Mouse (Mus musculus): ENCODE data around the gene Ice1. TPM values are rescaled to one million over a fixed set of nuclear protein-coding genes. Genes with fewer than 3 reads are reported as not detected.

Ice1 gene
- polyA plus RNA-seq, 1 experiment from 2014 or later: 27.2 TPM

DNA sequence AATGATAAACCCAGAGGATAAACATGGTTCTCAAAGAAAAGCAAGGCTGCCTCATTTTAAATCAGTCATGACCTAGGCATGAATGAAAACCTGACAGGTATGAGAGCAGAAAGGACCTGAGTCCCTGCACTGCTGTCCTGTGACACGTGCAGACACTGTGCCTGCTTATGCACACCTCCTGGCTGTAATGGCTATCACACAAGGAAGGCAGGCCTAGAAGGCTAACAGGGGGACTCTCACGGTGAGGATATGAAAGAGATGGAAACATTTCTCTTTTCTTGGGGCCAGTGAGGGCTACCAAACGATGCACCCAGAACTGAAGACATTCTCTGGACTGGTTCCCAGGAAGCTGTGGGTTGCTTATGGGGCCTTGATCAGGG is 6.6 kb upstream of the Ice1 start:
- H3K4me3 ChIP-seq (ENCODE audit: low read length): no peak overlapping the region
- H3K27me3 ChIP-seq (replicated peaks; ENCODE audit: control insufficient read depth, insufficient read depth, low read length): no peaks in the 10 kb centered on the region
- H3K36me3 ChIP-seq (ENCODE audit: control insufficient read depth, insufficient read depth, low read length): no peaks in the 10 kb centered on the region
- no peak overlapping the region for H3K27ac ChIP-seq (ENCODE audit: low read depth, low read length)
- no peaks in the 10 kb centered on the region for H3K4me1 ChIP-seq (ENCODE audit: control insufficient read depth, insufficient read depth, low read depth, low read length)
- no peak overlapping the region for H3K9ac ChIP-seq (ENCODE audit: low read depth, low read length)
- no peaks in the 10 kb centered on the region for H3K9me3 ChIP-seq (ENCODE audit: control insufficient read depth, low read length)
- peak; percentile 40 for ATAC-seq
- H3K4me2 ChIP-seq (ENCODE audit: low read length): no peak overlapping the region
- 48% methylated on average over 3 of the region's 3 CpGs for WGBS

DNA sequence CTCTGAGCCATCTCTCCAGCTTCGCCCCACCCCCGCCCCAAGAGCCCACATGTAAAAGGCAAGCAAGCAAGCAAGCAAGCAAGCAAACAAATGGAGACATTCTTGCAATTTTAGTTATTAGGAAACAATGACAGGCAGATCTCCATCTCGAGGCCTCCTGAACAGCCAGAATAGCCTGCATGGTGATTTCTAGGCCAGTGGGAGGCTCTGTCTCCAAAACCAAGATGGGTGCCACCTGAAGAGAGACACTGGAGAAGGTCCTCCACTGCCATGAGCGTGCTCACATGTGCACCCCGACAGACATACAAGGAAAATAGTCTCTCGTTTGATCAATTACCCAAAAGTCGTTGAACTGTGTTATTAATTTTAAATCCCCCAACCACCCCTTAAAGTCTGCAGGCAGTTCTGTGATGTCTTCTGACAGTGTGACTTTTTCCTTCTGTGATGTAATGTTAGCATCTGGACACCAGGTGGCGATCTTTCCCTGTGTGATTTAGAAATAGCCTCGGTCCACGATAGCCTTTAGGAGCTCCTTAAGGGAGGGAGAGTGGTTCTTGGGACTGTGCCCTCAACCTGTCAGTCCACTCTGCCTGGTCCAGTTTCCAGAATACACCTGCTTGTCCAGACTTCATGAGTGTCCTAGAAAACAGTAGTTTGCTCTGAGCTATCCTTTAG is 6.1 kb upstream of the Ice1 start:
- Histone ChIP-seq H3K4me1 (ENCODE audit: control insufficient read depth, insufficient read depth, low read depth, low read length) (no peaks in the 10 kb centered on the region; the same call in 1 of the 2 replicates), H3K27me3 (replicated peaks; ENCODE audit: control insufficient read depth, insufficient read depth, low read length) (no peaks in the 10 kb centered on the region), H3K4me3 (ENCODE audit: low read length) (no peak overlapping the region), H3K4me2 (ENCODE audit: low read length) (no peak overlapping the region), H3K27ac (ENCODE audit: low read depth, low read length) (no peak overlapping the region), H3K36me3 (ENCODE audit: control insufficient read depth, insufficient read depth, low read length) (no peaks in the 10 kb centered on the region), H3K9ac (ENCODE audit: low read depth, low read length) (no peak overlapping the region), H3K9me3 (ENCODE audit: control insufficient read depth, low read length) (no peaks in the 10 kb centered on the region)
- ATAC-seq: peak; percentile 63
- WGBS: 17% methylated on average over 10 of the region's 10 CpGs

DNA sequence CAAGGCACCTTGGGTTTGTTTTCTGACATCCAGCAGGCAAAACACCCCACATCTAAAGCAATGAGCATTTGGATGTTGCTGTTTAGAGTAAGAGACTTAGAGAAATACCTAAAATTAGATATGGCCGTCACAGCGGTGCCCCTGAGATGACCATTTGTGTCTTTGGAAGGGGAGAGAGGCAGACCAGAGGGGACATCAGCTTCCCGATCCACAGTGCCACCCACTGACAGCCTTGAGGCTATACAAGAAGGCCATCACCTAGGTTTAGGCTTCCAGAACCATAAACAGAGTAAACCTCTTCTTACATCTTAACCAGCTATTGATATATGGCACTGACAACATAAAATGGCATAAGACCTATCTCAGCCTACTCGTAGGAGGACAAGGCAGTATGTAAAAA is 4.5 kb upstream of the Ice1 start:
- 83% methylated on average over 4 of the region's 4 CpGs for WGBS

DNA sequence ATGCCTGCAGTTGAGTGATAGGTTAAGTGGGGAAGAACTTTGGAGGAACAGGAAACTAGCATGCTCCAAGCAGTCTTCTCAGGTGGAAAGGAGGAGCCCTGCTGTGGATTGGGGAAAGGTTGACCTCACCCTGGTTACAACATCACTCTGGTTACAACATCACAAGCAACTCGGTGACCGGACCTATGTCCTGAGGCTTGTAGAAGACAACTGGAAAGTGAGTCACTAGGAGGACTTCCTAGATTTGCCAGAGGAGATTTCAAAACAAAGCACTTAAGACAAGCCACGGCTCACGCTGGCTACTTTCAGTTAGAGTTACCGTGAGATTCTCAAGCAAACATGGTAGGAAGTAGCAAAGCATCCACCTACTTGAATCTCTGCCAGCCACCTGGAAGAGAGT is 3.9 kb upstream of the Ice1 start:
- Histone ChIP-seq H3K9ac (ENCODE audit: low read depth, low read length) (no peak overlapping the region), H3K36me3 (ENCODE audit: control insufficient read depth, insufficient read depth, low read length) (no peaks in the 10 kb centered on the region), H3K4me1 (ENCODE audit: control insufficient read depth, insufficient read depth, low read depth, low read length) (peaks cover 4% of the 10 kb centered on the region), H3K27me3 (replicated peaks; ENCODE audit: control insufficient read depth, insufficient read depth, low read length) (no peaks in the 10 kb centered on the region), H3K4me2 (ENCODE audit: low read length) (no peak overlapping the region), H3K4me3 (ENCODE audit: low read length) (no peak overlapping the region), H3K9me3 (ENCODE audit: control insufficient read depth, low read length) (no peaks in the 10 kb centered on the region), H3K27ac (ENCODE audit: low read depth, low read length) (no peak overlapping the region)
- WGBS: 86% methylated on average over 5 of the region's 5 CpGs
- ATAC-seq: no peak

More for the DNA sequence above, 4.5 kb upstream of the Ice1 start:
- H3K27ac ChIP-seq (ENCODE audit: low read depth, low read length): no peak overlapping the region
- no peak for ATAC-seq
- H3K4me2 ChIP-seq (ENCODE audit: low read length): no peak overlapping the region
- no peaks in the 10 kb centered on the region; the same call in 1 of the 2 replicates for H3K4me1 ChIP-seq (ENCODE audit: control insufficient read depth, insufficient read depth, low read depth, low read length)
- H3K9ac ChIP-seq (ENCODE audit: low read depth, low read length): no peak overlapping the region
- no peaks in the 10 kb centered on the region for H3K36me3 ChIP-seq (ENCODE audit: control insufficient read depth, insufficient read depth, low read length)
- no peak overlapping the region for H3K4me3 ChIP-seq (ENCODE audit: low read length)
- H3K27me3 ChIP-seq (replicated peaks; ENCODE audit: control insufficient read depth, insufficient read depth, low read length): no peaks in the 10 kb centered on the region
- no peaks in the 10 kb centered on the region for H3K9me3 ChIP-seq (ENCODE audit: control insufficient read depth, low read length)

DNA sequence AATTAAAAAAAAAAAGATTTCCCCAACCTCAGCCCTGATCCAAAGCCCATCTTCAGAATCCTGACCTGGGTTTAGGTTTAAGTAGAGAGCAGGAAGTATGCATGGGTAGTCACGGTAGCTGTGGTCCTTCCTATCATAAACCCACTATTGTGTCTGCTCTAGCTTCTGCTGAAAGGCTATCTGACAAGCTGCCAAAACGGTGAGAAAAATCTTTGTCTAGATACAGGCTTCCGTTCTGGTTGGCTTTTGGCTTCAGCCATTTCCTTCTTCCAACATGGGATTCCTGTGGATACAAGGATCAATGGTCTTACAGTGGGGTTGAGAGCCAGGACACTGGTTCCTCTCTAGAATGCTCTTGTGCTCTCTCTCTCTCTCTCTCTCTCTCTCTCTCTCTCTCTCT is 2.2 kb upstream of the Ice1 start:
- H3K27me3 ChIP-seq (replicated peaks; ENCODE audit: control insufficient read depth, insufficient read depth, low read length): no peaks in the 10 kb centered on the region
- WGBS: 78% methylated on average over 3 of the region's 3 CpGs

DNA sequence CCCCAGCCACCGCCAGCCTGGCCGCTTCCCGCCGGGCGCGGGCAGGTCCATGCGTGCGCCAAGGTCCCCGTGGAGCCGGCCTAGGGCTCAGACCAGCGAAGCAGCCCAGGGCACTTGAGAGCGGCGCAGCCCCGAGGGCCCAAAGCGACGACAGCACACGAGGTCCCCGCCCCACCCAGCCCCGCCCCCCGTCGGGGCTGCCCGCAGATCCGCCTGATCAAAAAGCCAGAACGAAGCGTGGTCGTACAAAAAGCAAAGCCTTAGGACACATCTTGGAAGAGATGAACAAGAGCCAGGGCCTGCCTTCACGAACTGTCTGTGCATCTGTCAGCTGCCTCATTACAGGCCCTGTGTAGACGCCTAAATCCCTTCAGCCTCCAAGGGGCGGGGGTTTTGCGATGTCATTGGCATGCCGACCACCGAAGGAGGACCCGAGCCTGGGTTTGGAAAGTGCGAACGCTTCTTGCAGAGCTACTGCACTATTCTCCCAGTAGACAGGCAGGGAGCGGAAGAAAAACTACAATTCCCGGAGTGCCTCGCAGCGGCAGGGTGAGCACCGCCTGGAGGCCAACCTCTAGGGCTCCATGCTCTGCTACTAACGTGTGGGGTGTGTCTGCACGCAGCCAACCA is 343 bp upstream of the Ice1 start:
- under 1% methylated on average over 37 of the region's 42 CpGs for WGBS
- no peaks in the 10 kb centered on the region for H3K27me3 ChIP-seq (replicated peaks; ENCODE audit: control insufficient read depth, insufficient read depth, low read length)
- peak overlapping the region; percentile 89 for H3K4me2 ChIP-seq (ENCODE audit: low read length)
- no peaks in the 10 kb centered on the region for H3K36me3 ChIP-seq (ENCODE audit: control insufficient read depth, insufficient read depth, low read length)
- peak overlapping the region; percentile 90 for H3K9ac ChIP-seq (ENCODE audit: low read depth, low read length)
- H3K4me1 ChIP-seq (ENCODE audit: control insufficient read depth, insufficient read depth, low read depth, low read length): peaks cover 21% of the 10 kb centered on the region
- H3K27ac ChIP-seq (ENCODE audit: low read depth, low read length): peak overlapping the region; percentile 97
- H3K4me3 ChIP-seq (ENCODE audit: low read length): peak overlapping the region; percentile 71
- ATAC-seq: peak; percentile 96
- H3K9me3 ChIP-seq (ENCODE audit: control insufficient read depth, low read length): no peaks in the 10 kb centered on the region

More for the DNA sequence above, 2.2 kb upstream of the Ice1 start:
- Histone ChIP-seq H3K36me3 (ENCODE audit: control insufficient read depth, insufficient read depth, low read length) (no peaks in the 10 kb centered on the region), H3K9me3 (ENCODE audit: control insufficient read depth, low read length) (no peaks in the 10 kb centered on the region), H3K27ac (ENCODE audit: low read depth, low read length) (no peak overlapping the region), H3K4me2 (ENCODE audit: low read length) (no peak overlapping the region), H3K4me3 (ENCODE audit: low read length) (no peak overlapping the region), H3K9ac (ENCODE audit: low read depth, low read length) (no peak overlapping the region), H3K4me1 (ENCODE audit: control insufficient read depth, insufficient read depth, low read depth, low read length) (peaks cover 21% of the 10 kb centered on the region)
- no peak for ATAC-seq

DNA sequence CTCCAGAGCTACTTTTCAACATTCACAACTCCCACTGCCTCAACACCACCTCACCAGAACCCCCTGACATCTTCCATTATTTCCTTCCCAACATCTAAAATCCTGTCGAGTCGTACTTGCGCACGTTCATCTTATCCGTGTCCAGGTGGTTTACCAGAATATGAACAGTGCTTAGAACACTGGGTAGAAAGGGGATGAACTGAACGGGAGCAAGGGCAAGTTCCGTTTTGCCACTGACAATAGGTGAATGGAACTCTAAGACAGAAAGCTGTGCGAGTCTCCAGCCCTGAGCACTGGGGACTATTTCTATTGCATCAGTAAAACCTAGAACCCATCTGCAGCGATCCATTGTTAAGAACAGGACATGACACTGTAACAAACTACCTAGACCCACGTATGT is 728 bp downstream of the Ice1 start:
- H3K9me3 ChIP-seq (ENCODE audit: control insufficient read depth, low read length): no peaks in the 10 kb centered on the region
- no peaks in the 10 kb centered on the region for H3K27me3 ChIP-seq (replicated peaks; ENCODE audit: control insufficient read depth, insufficient read depth, low read length)
- no peak for ATAC-seq
- H3K27ac ChIP-seq (ENCODE audit: low read depth, low read length): no peak overlapping the region
- 25% methylated on average over 10 of the region's 10 CpGs for WGBS
- H3K9ac ChIP-seq (ENCODE audit: low read depth, low read length): peak overlapping the region; percentile 90
- H3K4me2 ChIP-seq (ENCODE audit: low read length): peak overlapping the region; percentile 89
- H3K36me3 ChIP-seq (ENCODE audit: control insufficient read depth, insufficient read depth, low read length): no peaks in the 10 kb centered on the region
- peak overlapping the region; percentile 71 for H3K4me3 ChIP-seq (ENCODE audit: low read length)
- peaks cover 21% of the 10 kb centered on the region for H3K4me1 ChIP-seq (ENCODE audit: control insufficient read depth, insufficient read depth, low read depth, low read length)

DNA sequence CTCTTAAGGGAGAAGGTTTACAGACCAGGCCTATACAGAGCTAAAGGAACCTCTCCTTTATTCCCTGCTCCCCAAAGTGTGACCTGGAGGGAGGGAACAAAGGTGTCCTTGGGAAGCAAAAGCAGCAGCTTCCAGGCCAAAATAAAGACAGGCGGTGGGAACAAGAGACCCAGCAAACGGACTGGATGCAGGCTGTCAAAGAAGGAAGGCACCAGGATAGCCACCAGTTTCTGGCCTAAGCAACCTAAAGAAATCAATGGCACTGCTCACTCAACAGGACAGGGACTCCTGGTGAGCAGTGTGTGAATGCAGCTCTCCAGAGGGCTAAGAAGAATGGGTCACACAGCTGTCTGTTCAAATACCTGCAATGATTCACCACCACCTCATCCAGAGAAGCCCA is 1.8 kb downstream of the Ice1 start:
- no peak overlapping the region for H3K9ac ChIP-seq (ENCODE audit: low read depth, low read length)

DNA sequence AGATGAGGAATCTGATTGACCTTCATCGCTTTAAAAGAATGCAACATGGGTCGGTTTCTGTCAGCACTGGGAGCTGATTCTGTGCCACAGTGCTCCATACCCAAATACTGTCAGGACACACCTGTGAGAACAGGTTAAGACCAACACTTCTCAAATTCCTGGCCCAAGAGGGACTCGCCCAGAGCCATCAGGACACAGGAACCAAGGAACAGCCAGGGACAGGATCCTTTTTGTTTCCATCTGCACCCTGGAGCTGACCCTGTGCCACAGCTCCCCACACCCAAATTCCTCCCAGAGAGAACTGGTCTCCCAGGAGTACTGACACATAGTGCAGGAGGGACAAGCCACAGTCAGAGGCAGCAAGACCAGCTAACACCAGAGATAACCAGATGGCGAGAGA is 11.0 kb downstream of the Ice1 start:
- Histone ChIP-seq H3K9ac (ENCODE audit: low read depth, low read length) (no peak overlapping the region), H3K4me2 (ENCODE audit: low read length) (no peak overlapping the region), H3K4me1 (ENCODE audit: control insufficient read depth, insufficient read depth, low read depth, low read length) (no peaks in the 10 kb centered on the region), H3K27ac (ENCODE audit: low read depth, low read length) (no peak overlapping the region), H3K9me3 (ENCODE audit: control insufficient read depth, low read length) (no peaks in the 10 kb centered on the region), H3K4me3 (ENCODE audit: low read length) (no peak overlapping the region), H3K27me3 (replicated peaks; ENCODE audit: control insufficient read depth, insufficient read depth, low read length) (no peaks in the 10 kb centered on the region), H3K36me3 (ENCODE audit: control insufficient read depth, insufficient read depth, low read length) (no peaks in the 10 kb centered on the region)
- ATAC-seq: no peak
- 88% methylated on average over 4 of the region's 4 CpGs for WGBS

More for the DNA sequence above, 1.8 kb downstream of the Ice1 start:
- Histone ChIP-seq H3K27ac (ENCODE audit: low read depth, low read length) (no peak overlapping the region), H3K36me3 (ENCODE audit: control insufficient read depth, insufficient read depth, low read length) (no peaks in the 10 kb centered on the region), H3K4me2 (ENCODE audit: low read length) (peak overlapping the region; percentile 89), H3K4me1 (ENCODE audit: control insufficient read depth, insufficient read depth, low read depth, low read length) (peaks cover 21% of the 10 kb centered on the region), H3K9me3 (ENCODE audit: control insufficient read depth, low read length) (no peaks in the 10 kb centered on the region), H3K4me3 (ENCODE audit: low read length) (no peak overlapping the region), H3K27me3 (replicated peaks; ENCODE audit: control insufficient read depth, insufficient read depth, low read length) (no peaks in the 10 kb centered on the region)
- ATAC-seq: no peak
- 54% methylated on average over 2 of the region's 2 CpGs for WGBS

Data from hindbrain, embryonic 16.5 days (tissue).